Mouse (Mus musculus): ENCODE measurements at regions not wholly inside any gene's neighbourhood (a gene's known extent, or its start where the extent isn't known, plus 50 kb on each side); places are given as distances from the start of the nearest gene placed in this dataset.

DNA sequence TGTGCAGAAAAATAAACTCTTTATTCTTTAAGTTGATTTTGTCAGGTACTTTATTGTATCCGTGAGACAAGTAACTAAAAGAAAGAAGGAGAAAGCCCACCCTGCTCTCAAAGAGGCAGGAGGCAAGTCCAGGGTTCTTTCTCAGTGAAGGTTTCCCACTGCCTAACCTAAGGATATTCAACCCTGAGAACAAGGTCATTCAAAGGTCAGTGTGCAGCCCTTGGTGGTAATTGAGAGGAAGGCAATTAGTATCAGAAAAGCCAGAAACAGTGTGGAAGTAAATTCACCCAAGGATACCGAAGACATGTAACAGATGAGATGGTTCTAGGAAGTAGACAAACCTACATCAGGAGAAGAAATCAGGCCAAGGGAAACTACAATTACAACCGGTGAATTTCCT is 373.9 kb upstream of the Hs6st1 start:
- H3K36me3 ChIP-seq = no peaks in the 10 kb centered on the region
- no peak overlapping the region for H3K4me2 ChIP-seq
- H3K27ac ChIP-seq (ENCODE audit: poor library complexity, severe bottlenecking) = no peak overlapping the region
- WGBS = 59% methylated on average over 3 of the region's 3 CpGs
- no peak overlapping the region for H3K4me3 ChIP-seq
- H3K4me1 ChIP-seq (replicated peaks) = no peaks in the 10 kb centered on the region
- ATAC-seq (ENCODE audit: insufficient number of reproducible peaks, low FRiP score) = no peak
- H3K9me3 ChIP-seq (replicated peaks) = peaks cover 4% of the 10 kb centered on the region; the same call in 1 of the 2 replicates
- H3K27me3 ChIP-seq (replicated peaks) = peaks cover 19% of the 10 kb centered on the region
- H3K9ac ChIP-seq = no peak overlapping the region

- H3K4me3 ChIP-seq = no peak overlapping the region
- no peak overlapping the region for H3K27ac ChIP-seq (ENCODE audit: poor library complexity, severe bottlenecking)
- 75% methylated on average over 15 of the region's 15 CpGs for WGBS
- ATAC-seq (ENCODE audit: insufficient number of reproducible peaks, low FRiP score) = no peak
- no peaks in the 10 kb centered on the region for H3K36me3 ChIP-seq
- H3K9me3 ChIP-seq (replicated peaks) = peaks cover 8% of the 10 kb centered on the region; the same call in 1 of the 2 replicates
- no peak overlapping the region for H3K4me2 ChIP-seq
- H3K27me3 ChIP-seq (replicated peaks) = peaks cover 19% of the 10 kb centered on the region
- no peaks in the 10 kb centered on the region for H3K4me1 ChIP-seq (replicated peaks)
- H3K9ac ChIP-seq = no peak overlapping the region
Observed at GRCm38 (mm10) chr1:35694775-35695591, 373.2 kb upstream of the Hs6st1 start.

- ATAC-seq (ENCODE audit: insufficient number of reproducible peaks, low FRiP score) = no peak
- Histone ChIP-seq H3K9ac (no peak overlapping the region), H3K4me1 (replicated peaks) (no peaks in the 10 kb centered on the region), H3K4me3 (no peak overlapping the region), H3K4me2 (no peak overlapping the region), H3K27ac (ENCODE audit: poor library complexity, severe bottlenecking) (no peak overlapping the region), H3K27me3 (replicated peaks) (peaks cover 16% of the 10 kb centered on the region), H3K9me3 (replicated peaks) (peaks cover 8% of the 10 kb centered on the region; the same call in 1 of the 2 replicates), H3K36me3 (no peaks in the 10 kb centered on the region)
- WGBS = 37% methylated on average over 4 of the region's 4 CpGs
Observed at GRCm38 (mm10) chr1:35697218-35697617, 371.0 kb upstream of the Hs6st1 start.

DNA sequence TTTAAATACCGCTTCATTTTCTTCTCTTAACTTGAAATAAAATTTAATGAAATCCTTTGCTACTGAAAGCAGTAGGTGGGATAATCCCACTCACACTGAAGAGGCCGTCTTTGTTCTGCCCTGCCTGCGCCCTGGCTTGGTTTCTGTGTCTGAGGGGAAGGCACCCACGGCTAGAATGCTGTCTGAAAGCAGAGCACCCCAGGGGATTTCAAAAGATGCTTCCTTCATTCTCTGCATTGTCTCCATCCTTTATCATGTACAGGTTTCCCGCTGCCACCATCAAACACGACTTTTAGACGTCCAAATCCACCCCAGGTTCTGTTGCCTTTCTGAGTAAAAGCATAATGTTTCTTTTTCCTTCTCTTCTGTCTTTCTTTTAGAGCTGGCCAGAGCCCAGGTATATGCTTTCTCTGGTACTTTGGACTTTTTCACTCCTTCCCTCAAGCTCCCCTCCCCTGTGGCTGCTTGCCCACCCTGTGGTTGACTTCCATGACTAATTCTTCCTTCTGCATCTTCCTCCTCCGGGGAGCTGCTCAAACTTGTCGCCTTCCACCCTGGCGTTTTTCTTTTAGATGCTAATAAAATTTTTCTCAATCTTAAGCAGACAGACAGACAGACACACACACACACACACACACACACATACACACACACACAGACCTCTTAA is 370.2 kb upstream of the Hs6st1 start:
- ATAC-seq (ENCODE audit: insufficient number of reproducible peaks, low FRiP score) = no peak
- no peaks in the 10 kb centered on the region for H3K36me3 ChIP-seq
- no peak overlapping the region for H3K9ac ChIP-seq
- 33% methylated on average over 10 of the region's 10 CpGs for WGBS
- H3K4me3 ChIP-seq = no peak overlapping the region
- H3K27me3 ChIP-seq (replicated peaks) = peaks cover 16% of the 10 kb centered on the region
- H3K4me2 ChIP-seq = no peak overlapping the region
- no peak overlapping the region for H3K27ac ChIP-seq (ENCODE audit: poor library complexity, severe bottlenecking)
- no peaks in the 10 kb centered on the region for H3K4me1 ChIP-seq (replicated peaks)
- H3K9me3 ChIP-seq (replicated peaks) = peaks cover 8% of the 10 kb centered on the region; the same call in 1 of the 2 replicates

GRCm38 (mm10) chr1:35702585-35702984 is 365.6 kb upstream of the Hs6st1 start:
- Histone ChIP-seq H3K27me3 (replicated peaks) (peaks cover 6% of the 10 kb centered on the region; the same call in 1 of the 2 replicates), H3K4me3 (no peak overlapping the region), H3K9me3 (replicated peaks) (0 out of 2 replicates have a peak, but pooled peaks cover 3% of the 10 kb centered on the region), H3K9ac (no peak overlapping the region), H3K27ac (ENCODE audit: poor library complexity, severe bottlenecking) (no peak overlapping the region), H3K4me2 (no peak overlapping the region), H3K36me3 (no peaks in the 10 kb centered on the region), H3K4me1 (replicated peaks) (no peaks in the 10 kb centered on the region)
- 63% methylated on average over 1 of the region's 1 CpGs for WGBS
- no peak for ATAC-seq (ENCODE audit: insufficient number of reproducible peaks, low FRiP score)

DNA sequence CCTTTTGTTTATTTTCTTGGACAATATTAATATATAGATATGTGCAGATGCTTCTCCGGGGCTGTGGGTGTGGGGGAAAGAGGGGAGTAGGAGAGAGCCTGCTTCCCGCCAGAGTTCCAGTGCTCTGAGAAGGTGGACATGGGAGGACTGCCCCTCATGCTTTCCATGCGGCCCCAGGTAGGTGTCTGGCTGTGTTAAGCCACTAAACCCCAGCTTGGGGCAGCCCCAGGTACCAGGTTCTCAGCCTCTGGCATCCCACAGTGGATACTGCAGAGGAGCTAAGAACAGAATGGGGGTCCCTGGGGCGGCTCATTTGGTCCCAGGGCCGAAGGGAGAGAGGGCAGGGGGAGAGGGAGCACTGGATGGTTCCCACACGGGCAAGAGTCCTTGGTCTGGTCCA is 361.9 kb upstream of the Hs6st1 start:
- WGBS = 68% methylated on average over 6 of the region's 6 CpGs
- Histone ChIP-seq H3K4me2 (no peak overlapping the region), H3K27me3 (replicated peaks) (no peaks in the 10 kb centered on the region), H3K9ac (no peak overlapping the region), H3K27ac (ENCODE audit: poor library complexity, severe bottlenecking) (no peak overlapping the region), H3K9me3 (replicated peaks) (no peaks in the 10 kb centered on the region), H3K4me1 (replicated peaks) (no peaks in the 10 kb centered on the region), H3K36me3 (no peaks in the 10 kb centered on the region), H3K4me3 (no peak overlapping the region)
- ATAC-seq (ENCODE audit: insufficient number of reproducible peaks, low FRiP score) = no peak

GRCm38 (mm10) chr1:35708176-35708788 is 359.9 kb upstream of the Hs6st1 start:
- no peak overlapping the region for H3K9ac ChIP-seq
- H3K4me1 ChIP-seq (replicated peaks) = no peaks in the 10 kb centered on the region
- no peak overlapping the region for H3K4me3 ChIP-seq
- H3K9me3 ChIP-seq (replicated peaks) = no peaks in the 10 kb centered on the region
- no peak overlapping the region for H3K27ac ChIP-seq (ENCODE audit: poor library complexity, severe bottlenecking)
- no peak for ATAC-seq (ENCODE audit: insufficient number of reproducible peaks, low FRiP score)
- 73% methylated on average over 2 of the region's 2 CpGs for WGBS
- H3K36me3 ChIP-seq = no peaks in the 10 kb centered on the region
- H3K27me3 ChIP-seq (replicated peaks) = no peaks in the 10 kb centered on the region
- no peak overlapping the region for H3K4me2 ChIP-seq

- ATAC-seq (ENCODE audit: insufficient number of reproducible peaks, low FRiP score) = no peak
- no peak overlapping the region for H3K4me3 ChIP-seq
- no peaks in the 10 kb centered on the region for H3K9me3 ChIP-seq (replicated peaks)
- no peaks in the 10 kb centered on the region for H3K36me3 ChIP-seq
- no peaks in the 10 kb centered on the region for H3K27me3 ChIP-seq (replicated peaks)
- no peak overlapping the region for H3K9ac ChIP-seq
- H3K27ac ChIP-seq (ENCODE audit: poor library complexity, severe bottlenecking) = no peak overlapping the region
- no peaks in the 10 kb centered on the region for H3K4me1 ChIP-seq (replicated peaks)
- no peak overlapping the region for H3K4me2 ChIP-seq
Observed at GRCm38 (mm10) chr1:35709214-35709613, 359.0 kb upstream of the Hs6st1 start.

DNA sequence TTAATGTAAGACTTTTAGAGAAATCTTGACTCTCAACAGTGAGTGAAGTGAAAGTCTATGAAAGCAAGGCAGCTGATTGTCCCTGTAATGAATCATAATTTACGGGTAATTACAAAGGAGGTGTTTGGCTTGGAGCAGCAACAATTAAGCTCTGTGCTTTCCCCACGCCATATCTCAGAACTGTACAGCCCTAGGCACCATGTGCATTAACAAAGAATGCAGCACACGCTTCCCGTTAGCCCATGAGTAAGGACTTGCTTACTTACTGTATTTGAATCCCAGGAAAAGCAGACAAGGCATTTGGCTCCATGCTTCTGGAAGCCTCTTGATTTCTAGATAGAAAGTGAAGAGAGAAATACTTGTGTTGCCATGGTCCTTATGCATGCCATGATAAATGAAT is 354.2 kb upstream of the Hs6st1 start:
- H3K4me3 ChIP-seq = no peak overlapping the region
- no peak overlapping the region for H3K9ac ChIP-seq
- no peaks in the 10 kb centered on the region for H3K4me1 ChIP-seq (replicated peaks)
- H3K4me2 ChIP-seq = no peak overlapping the region
- no peak for ATAC-seq (ENCODE audit: insufficient number of reproducible peaks, low FRiP score)
- peaks cover 7% of the 10 kb centered on the region for H3K9me3 ChIP-seq (replicated peaks)
- H3K36me3 ChIP-seq = no peaks in the 10 kb centered on the region
- 64% methylated on average over 4 of the region's 4 CpGs for WGBS
- H3K27me3 ChIP-seq (replicated peaks) = no peaks in the 10 kb centered on the region
- H3K27ac ChIP-seq (ENCODE audit: poor library complexity, severe bottlenecking) = no peak overlapping the region

DNA sequence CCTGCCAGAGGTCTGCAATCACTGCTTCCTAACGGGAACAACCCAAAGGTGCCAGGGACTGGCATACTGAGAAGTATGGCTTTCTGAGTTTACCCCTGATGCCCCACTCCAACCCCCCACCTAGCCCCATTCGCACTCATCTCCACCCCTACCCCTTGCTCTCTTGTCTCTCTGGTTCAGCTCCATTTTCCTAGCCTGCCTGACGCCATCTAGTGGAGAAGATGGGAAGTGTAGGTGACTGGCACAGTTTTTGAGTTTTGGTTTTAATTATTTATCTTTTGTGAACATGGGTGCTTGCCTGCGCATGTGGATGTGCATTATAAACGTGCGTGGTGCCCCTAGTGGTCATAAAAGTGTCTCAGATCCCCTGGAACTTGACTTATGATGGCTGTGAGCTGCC is 352.3 kb upstream of the Hs6st1 start:
- no peak for ATAC-seq (ENCODE audit: insufficient number of reproducible peaks, low FRiP score)
- Histone ChIP-seq H3K9ac (no peak overlapping the region), H3K4me2 (no peak overlapping the region), H3K27ac (ENCODE audit: poor library complexity, severe bottlenecking) (no peak overlapping the region), H3K27me3 (replicated peaks) (no peaks in the 10 kb centered on the region), H3K36me3 (no peaks in the 10 kb centered on the region), H3K9me3 (replicated peaks) (peaks cover 7% of the 10 kb centered on the region), H3K4me3 (no peak overlapping the region), H3K4me1 (replicated peaks) (no peaks in the 10 kb centered on the region)
- WGBS = 52% methylated on average over 6 of the region's 6 CpGs

- 84% methylated on average over 2 of the region's 2 CpGs for WGBS
- no peak overlapping the region for H3K4me3 ChIP-seq
- no peaks in the 10 kb centered on the region for H3K27me3 ChIP-seq (replicated peaks)
- no peak overlapping the region for H3K9ac ChIP-seq
- H3K4me2 ChIP-seq = no peak overlapping the region
- ATAC-seq (ENCODE audit: insufficient number of reproducible peaks, low FRiP score) = no peak
- H3K9me3 ChIP-seq (replicated peaks) = peaks cover 7% of the 10 kb centered on the region
- no peaks in the 10 kb centered on the region for H3K36me3 ChIP-seq
- H3K27ac ChIP-seq (ENCODE audit: poor library complexity, severe bottlenecking) = no peak overlapping the region
- H3K4me1 ChIP-seq (replicated peaks) = no peaks in the 10 kb centered on the region
Observed at GRCm38 (mm10) chr1:35717166-35717565, 351.0 kb upstream of the Hs6st1 start.

Measured in heart, embryonic 12.5 days (tissue).